Mouse (Mus musculus) monocyte, adult 2 months (primary cell): Measurements from ENCODE around the gene Fam186b.

Source experiments
- DNase-seq, 2 experiments: peaks; one replicate each; pipeline ENCODE4 v3.0.0; 2022; ENCODE audit warnings: low spot score in 2 of 2, low read depth in 1 of 2

Fam186b gene

GRCm38 (mm10) chr15:99225081-99225810 lies 70.4 kb downstream of the Fam186b start:
- DNase-seq, result no peak

DNA sequence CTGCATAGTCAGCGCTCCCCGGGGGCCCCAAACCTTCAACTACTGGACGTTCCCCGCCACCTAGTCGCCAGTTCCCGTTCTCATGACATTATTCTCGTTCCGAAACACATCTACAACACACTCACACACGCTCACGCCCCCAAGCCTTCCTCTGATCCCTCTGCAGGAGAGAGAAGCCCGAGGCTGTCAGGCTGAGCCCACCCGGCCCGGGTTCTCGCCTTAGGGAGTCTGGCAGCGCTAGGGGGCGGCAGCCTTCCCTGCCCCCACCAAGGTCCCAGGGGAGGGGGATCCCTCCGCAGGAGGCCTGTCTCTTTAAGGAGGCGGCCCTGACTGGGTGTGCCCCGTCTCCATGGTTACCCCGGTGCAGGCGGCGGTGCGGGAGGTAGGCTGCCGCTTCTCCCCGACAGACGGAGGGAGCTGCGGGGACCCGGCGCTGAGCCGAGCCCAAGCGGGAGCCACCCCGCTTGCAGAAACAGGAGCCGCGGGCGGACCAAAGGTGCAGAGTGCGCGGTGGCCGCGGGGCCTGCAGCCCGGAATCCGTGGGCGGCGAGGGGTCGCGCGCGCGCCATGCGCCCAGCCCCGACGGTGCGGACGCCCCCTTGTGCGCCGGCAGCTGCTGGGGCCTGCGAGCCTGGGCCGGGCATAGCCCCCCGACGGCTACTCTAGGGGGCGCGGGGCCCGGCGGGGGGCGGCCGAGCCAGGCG lies 71.3 kb downstream of the Fam186b start, which contains the start of gene Kcnh3:
Gene Kcnh3, plus strand, starts transcription at position 654 of the 704 bp plus-strand sequence.
- DNase-seq, result no peak

DNA sequence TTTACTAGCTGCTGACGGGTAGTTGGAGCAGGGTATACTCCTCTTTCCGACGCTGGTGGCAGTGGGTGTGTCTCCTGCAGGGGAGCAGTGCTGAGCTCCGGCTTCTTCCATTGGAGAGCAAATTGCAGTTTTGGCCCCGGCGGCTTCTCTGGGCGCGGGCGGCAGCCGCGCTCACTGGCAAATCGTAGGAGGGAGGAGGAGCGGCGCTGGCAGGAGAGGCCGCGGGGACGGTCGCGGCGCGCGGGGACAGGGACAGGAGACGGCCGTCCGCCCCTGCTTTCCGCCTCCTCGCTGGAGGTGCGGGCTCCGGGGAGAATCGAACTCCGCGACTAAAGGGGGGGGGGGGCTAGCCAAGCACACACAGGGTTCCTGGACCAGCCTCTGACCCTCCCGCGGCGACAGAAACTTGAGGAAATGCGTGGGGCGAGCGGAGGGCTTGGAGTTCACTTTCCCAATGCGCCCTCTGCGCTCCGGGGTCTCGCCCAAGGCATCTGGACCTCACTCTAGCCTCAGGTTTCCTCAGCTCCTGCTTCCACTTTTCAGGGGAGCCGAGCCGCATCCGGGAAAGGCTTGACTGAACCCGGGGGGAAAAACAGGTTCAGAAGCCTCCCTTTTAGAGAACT lies 72.0 kb downstream of the Fam186b start:
- no peak for DNase-seq

DNA sequence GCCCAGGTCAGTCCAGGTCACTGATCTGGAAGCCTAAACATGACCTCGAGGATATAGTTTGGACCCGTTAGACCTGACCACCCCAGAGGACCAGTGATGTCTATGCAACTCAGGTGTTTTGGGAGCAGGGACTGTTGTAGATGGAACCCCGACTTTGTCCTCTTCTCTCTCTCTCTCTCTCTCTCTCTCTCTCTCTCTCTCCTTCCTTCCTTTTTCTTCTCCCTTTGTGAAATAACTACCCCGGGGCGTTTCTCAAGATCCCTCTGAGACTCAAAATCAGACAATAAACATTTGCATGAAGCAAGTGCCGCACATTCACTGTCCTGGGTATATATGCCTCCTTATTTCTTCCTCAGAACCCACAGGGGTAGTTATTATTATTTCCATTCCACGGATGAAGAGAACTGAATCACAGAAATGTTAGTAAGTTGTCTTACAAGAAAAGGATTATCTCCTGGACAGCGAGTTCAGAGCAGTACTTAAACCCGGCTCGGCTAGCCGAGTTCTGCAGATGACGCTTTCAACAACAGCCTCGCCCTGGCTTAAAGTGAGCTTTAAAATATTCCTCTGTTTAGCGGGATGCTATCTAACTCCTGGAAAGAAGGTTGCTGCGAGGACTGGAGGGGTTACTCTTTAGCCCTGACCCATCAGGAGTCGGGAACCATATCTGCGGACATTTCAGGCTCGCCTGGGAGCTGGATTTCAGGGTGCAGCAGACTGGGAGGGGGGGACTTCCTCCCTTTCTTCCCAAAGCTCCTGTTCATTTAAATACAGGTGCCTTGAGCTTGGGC lies 72.7 kb downstream of the Fam186b start:
- DNase-seq, result no peak

GRCm38 (mm10) chr15:99221315-99221952 lies 74.3 kb downstream of the Fam186b start:
- no peak for DNase-seq
